Mouse (Mus musculus): ENCODE results near the gene Traf2. TPM values are rescaled to one million over a fixed set of nuclear protein-coding genes. Genes with fewer than 3 reads are reported as not detected.

Traf2 gene
- total and polyA plus RNA-seq, 3 experiments: 10.8 to 15.8 (median 13.5) TPM

DNA sequence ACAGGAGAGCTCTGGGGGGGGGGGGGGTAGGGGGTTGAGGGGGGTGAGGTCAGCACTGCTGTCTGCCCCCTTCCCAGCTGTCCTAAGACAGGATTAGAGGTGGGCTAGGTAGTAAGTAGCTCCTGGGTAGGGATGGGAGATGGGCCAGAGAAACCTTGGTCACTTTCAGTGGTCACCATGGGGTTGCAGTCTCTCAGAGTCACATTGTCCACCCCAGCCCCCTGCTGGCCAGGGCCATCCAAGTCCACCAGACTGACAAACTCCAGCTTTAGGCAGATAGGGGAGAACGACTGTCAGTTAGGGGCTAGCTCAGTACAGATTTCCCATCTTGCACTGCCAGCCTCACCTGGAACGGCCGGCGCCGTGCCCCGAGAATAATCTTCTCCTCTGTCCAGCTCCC, 19.8 kb upstream of the Traf2 start:
- Histone ChIP-seq H3K9ac (ENCODE audit: low read depth, low read length) (no peak overlapping the region), H3K79me2 (replicated peaks; ENCODE audit: control insufficient read depth, insufficient read depth, low read length) (no peaks in the 10 kb centered on the region), H3K27me3 (ENCODE audit: control insufficient read depth, insufficient read depth, low read length) (no peaks in the 10 kb centered on the region), H3K4me3 (no peak overlapping the region), H3K4me1 (ENCODE audit: control insufficient read depth, insufficient read depth, low read length) (no peaks in the 10 kb centered on the region), H3K36me3 (ENCODE audit: control insufficient read depth, insufficient read depth, low read length) (no peaks in the 10 kb centered on the region), H3K27ac (no peak overlapping the region)
- 78% methylated on average over 6 of the region's 6 CpGs for WGBS
- no peak for TF ChIP-seq EP300 (IDR thresholded peaks at IDR 0.05; ENCODE audit: insufficient read depth, low read depth, low read length)
- TF ChIP-seq POLR2A (IDR thresholded peaks at IDR 0.05; ENCODE audit: insufficient read depth, low read depth, low read length): no peak
- peak; percentile 24 for TF ChIP-seq CTCF (IDR thresholded peaks at IDR 0.05)
- intact Hi-C loops (cut with DNase I): no loop called here
- DNase-seq: peak in 1 of 2 experiments; percentile 18

DNA sequence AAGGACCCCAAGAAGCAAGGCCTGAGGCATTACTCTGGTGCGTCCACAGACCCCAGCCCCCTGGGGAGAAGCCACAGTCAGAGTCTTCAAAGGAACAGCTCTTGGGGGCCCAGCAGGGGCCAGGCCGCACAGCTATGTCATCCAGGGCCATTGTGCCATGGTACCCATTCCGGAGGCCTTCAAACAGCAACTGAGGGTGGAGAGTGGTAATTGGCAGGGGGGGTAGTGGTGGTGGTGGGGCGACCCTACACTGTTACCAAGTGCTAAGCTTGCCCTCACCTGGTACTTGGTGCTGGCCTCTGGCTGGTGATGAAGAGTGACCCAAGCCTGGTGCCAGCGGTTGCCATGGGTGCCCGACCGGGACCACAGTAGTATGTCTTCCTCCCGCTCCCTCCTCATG, 19.0 kb upstream of the Traf2 start:
- Histone ChIP-seq H3K27ac (no peak overlapping the region), H3K79me2 (replicated peaks; ENCODE audit: control insufficient read depth, insufficient read depth, low read length) (no peaks in the 10 kb centered on the region), H3K27me3 (ENCODE audit: control insufficient read depth, insufficient read depth, low read length) (no peaks in the 10 kb centered on the region), H3K4me3 (no peak overlapping the region), H3K9ac (ENCODE audit: low read depth, low read length) (no peak overlapping the region), H3K4me1 (ENCODE audit: control insufficient read depth, insufficient read depth, low read length) (no peaks in the 10 kb centered on the region), H3K36me3 (ENCODE audit: control insufficient read depth, insufficient read depth, low read length) (no peaks in the 10 kb centered on the region)
- peak in 1 of 2 experiments; percentile 14 for DNase-seq
- intact Hi-C loops (cut with DNase I): no loop called here
- no peak for TF ChIP-seq CTCF (IDR thresholded peaks at IDR 0.05)
- WGBS: 91% methylated on average over 8 of the region's 8 CpGs

GRCm38 (mm10) chr2:25561946-25562345, 15.2 kb upstream of the Traf2 start:
- H3K27ac ChIP-seq: no peak overlapping the region
- no peak overlapping the region for H3K4me3 ChIP-seq
- H3K4me1 ChIP-seq (ENCODE audit: control insufficient read depth, insufficient read depth, low read length): peaks cover 5% of the 10 kb centered on the region
- WGBS: 78% methylated on average over 9 of the region's 9 CpGs
- TF ChIP-seq CTCF (IDR thresholded peaks at IDR 0.05) (no peak), POLR2A (IDR thresholded peaks at IDR 0.05; ENCODE audit: insufficient read depth, low read depth, low read length) (no peak), EP300 (IDR thresholded peaks at IDR 0.05; ENCODE audit: insufficient read depth, low read depth, low read length) (no peak)
- intact Hi-C loops (cut with DNase I): no loop called here
- H3K9ac ChIP-seq (ENCODE audit: low read depth, low read length): no peak overlapping the region
- no peaks in the 10 kb centered on the region for H3K27me3 ChIP-seq (ENCODE audit: control insufficient read depth, insufficient read depth, low read length)
- no peaks in the 10 kb centered on the region; the same call in 1 of the 2 replicates for H3K36me3 ChIP-seq (ENCODE audit: control insufficient read depth, insufficient read depth, low read length)
- DNase-seq: no peak
- peaks cover 6% of the 10 kb centered on the region; the same call in 1 of the 2 replicates for H3K79me2 ChIP-seq (replicated peaks; ENCODE audit: control insufficient read depth, insufficient read depth, low read length)

DNA sequence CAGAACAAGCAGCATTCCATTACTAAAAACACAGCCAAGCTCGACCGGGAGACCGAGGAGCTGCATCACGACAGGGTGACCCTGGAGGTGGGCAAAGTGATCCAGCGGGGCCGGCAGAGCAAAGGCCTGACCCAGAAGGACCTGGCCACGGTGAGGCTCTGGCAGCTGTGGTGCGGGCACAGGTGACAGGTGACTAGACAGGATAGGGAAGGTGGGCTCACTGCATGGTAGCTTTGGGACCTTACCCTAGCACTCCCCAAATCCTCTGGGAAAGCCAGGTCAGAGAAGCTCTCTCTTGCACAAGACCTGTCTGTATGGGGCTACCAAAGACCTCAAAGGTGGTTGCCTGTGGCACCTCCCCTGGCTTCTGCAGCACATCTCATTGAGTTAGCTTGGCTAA, 13.8 kb upstream of the Traf2 start:
- TF ChIP-seq EP300 (IDR thresholded peaks at IDR 0.05; ENCODE audit: insufficient read depth, low read depth, low read length) (no peak), CTCF (IDR thresholded peaks at IDR 0.05) (no peak), POLR2A (IDR thresholded peaks at IDR 0.05; ENCODE audit: insufficient read depth, low read depth, low read length) (no peak)
- no peak overlapping the region for H3K4me3 ChIP-seq
- intact Hi-C loops (cut with DNase I): no loop called here
- H3K36me3 ChIP-seq (ENCODE audit: control insufficient read depth, insufficient read depth, low read length): no peaks in the 10 kb centered on the region; the same call in 1 of the 2 replicates
- no peaks in the 10 kb centered on the region for H3K27me3 ChIP-seq (ENCODE audit: control insufficient read depth, insufficient read depth, low read length)
- DNase-seq: no peak
- H3K9ac ChIP-seq (ENCODE audit: low read depth, low read length): no peak overlapping the region
- H3K27ac ChIP-seq: no peak overlapping the region
- peaks cover 6% of the 10 kb centered on the region; the same call in 1 of the 2 replicates for H3K79me2 ChIP-seq (replicated peaks; ENCODE audit: control insufficient read depth, insufficient read depth, low read length)
- H3K4me1 ChIP-seq (ENCODE audit: control insufficient read depth, insufficient read depth, low read length): peaks cover 5% of the 10 kb centered on the region
- 75% methylated on average over 8 of the region's 8 CpGs for WGBS

- no peak for DNase-seq
- 61% methylated on average over 6 of the region's 6 CpGs for WGBS
- TF ChIP-seq EP300 (IDR thresholded peaks at IDR 0.05; ENCODE audit: insufficient read depth, low read depth, low read length): no peak
- no peak for TF ChIP-seq POLR2A (IDR thresholded peaks at IDR 0.05; ENCODE audit: insufficient read depth, low read depth, low read length)
- TF ChIP-seq CTCF (IDR thresholded peaks at IDR 0.05): no peak
- intact Hi-C loops (cut with DNase I): loop anchor here (2.0 to 10.0 kb wide), 2 partner anchors 22 to 134 kb away; partner anchors contain the start of genes Abca2, Ajm1 and Fut7
- Histone ChIP-seq H3K4me3 (peak overlapping the region; percentile 67; the same call in 1 of the 2 replicates), H3K27me3 (ENCODE audit: control insufficient read depth, insufficient read depth, low read length) (no peaks in the 10 kb centered on the region), H3K9ac (ENCODE audit: low read depth, low read length) (peak overlapping the region; percentile 98), H3K4me1 (ENCODE audit: control insufficient read depth, insufficient read depth, low read length) (peaks cover 5% of the 10 kb centered on the region), H3K79me2 (replicated peaks; ENCODE audit: control insufficient read depth, insufficient read depth, low read length) (peaks cover 6% of the 10 kb centered on the region; the same call in 1 of the 2 replicates), H3K27ac (peak overlapping the region; percentile 82; the same call in 1 of the 2 replicates), H3K36me3 (ENCODE audit: control insufficient read depth, insufficient read depth, low read length) (no peaks in the 10 kb centered on the region; the same call in 1 of the 2 replicates)
These were observed 12.0 kb upstream of the Traf2 start for GRCm38 (mm10) chr2:25558774-25559173.

GRCm38 (mm10) chr2:25557964-25558360, 11.2 kb upstream of the Traf2 start:
- H3K36me3 ChIP-seq (ENCODE audit: control insufficient read depth, insufficient read depth, low read length): no peaks in the 10 kb centered on the region; the same call in 1 of the 2 replicates
- WGBS: under 1% methylated on average over 24 of the region's 24 CpGs
- no peak for DNase-seq
- H3K27me3 ChIP-seq (ENCODE audit: control insufficient read depth, insufficient read depth, low read length): no peaks in the 10 kb centered on the region
- peaks cover 5% of the 10 kb centered on the region for H3K4me1 ChIP-seq (ENCODE audit: control insufficient read depth, insufficient read depth, low read length)
- intact Hi-C loops (cut with DNase I): loop anchor here (2.0 to 10.0 kb wide), 2 partner anchors 23 to 133 kb away; partner anchors contain the start of genes Abca2, Ajm1 and Fut7
- H3K79me2 ChIP-seq (replicated peaks; ENCODE audit: control insufficient read depth, insufficient read depth, low read length): peaks cover 6% of the 10 kb centered on the region; the same call in 1 of the 2 replicates
- peak overlapping the region; percentile 67 for H3K4me3 ChIP-seq
- peak overlapping the region; percentile 98 for H3K9ac ChIP-seq (ENCODE audit: low read depth, low read length)
- TF ChIP-seq POLR2A (IDR thresholded peaks at IDR 0.05; ENCODE audit: insufficient read depth, low read depth, low read length) (no peak; the same call in 1 of the 2 replicates), CTCF (IDR thresholded peaks at IDR 0.05) (no peak), EP300 (IDR thresholded peaks at IDR 0.05; ENCODE audit: insufficient read depth, low read depth, low read length) (0 out of 2 replicates have a peak, but pooled peaks have one; percentile 30)
- peak overlapping the region; percentile 82 for H3K27ac ChIP-seq
